Mouse (Mus musculus): Measurements from ENCODE around the gene Tlx2. TPM values are rescaled to one million over a fixed set of nuclear protein-coding genes. Genes with fewer than 3 reads are reported as not detected.

Tlx2 gene
- polyA plus RNA-seq, 1 experiment = not detected

DNA sequence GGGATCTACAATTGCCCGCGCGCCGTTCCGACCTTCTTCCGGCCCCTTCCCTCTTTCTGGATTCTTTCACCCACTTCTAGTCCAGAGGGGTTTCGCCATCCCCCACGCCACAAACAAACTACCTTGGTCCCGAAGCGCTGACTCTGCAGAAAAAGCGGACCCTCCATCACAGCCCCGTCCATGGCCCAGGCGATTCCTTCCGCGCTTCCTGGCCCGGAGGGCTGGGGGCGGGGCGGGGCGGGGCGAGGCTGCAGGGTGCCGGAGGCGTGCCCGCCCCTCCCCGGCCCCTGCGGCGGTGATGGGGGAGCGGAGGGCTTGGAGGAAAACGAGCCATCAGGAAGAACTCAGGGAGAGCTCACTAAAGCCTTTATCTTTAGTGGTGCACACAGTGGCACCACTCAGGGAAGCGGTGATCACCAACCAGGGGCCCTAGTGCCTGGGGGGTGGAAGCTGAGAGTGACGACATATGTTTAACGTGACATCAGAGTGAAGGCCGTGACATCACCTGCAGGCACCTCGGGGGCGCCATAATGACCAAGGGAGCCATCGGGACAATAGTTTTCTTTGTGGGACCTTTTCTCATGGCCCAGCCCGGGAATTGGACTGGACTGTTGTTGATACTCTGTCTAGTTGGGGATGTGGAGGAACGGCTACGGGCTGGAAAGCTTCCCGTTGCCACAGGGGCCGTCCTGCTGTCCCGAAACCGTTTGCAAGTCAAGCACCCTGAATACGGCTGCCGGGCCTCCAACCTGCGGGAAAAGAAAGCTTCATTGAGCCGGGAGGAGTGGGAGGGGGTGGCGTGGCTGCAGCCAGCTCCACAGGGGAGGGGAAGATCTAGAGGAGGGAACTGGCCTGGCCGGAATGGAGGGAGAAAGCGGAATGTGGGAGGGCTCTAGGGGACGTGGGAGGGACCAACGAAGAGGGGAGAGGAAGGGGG lies 36.6 kb downstream of the Tlx2 start, which contains the start of the genes Dok1 and Loxl3:
Dok1 (minus strand) TSS at position 223 of the 937 bp plus-strand sequence.
Loxl3 (plus strand) TSS at position 925 of the 937 bp plus-strand sequence.
- no peak for DNase-seq
- no peak for TF ChIP-seq POLR2A (IDR thresholded peaks at IDR 0.05; ENCODE audit: borderline replicate concordance, insufficient read depth, low read length)
- no peak for TF ChIP-seq CTCF (IDR thresholded peaks at IDR 0.05; ENCODE audit: borderline replicate concordance, insufficient read depth, low read depth, low read length)
- 0 out of 2 replicates have a peak, but pooled peaks cover 2% of the 10 kb centered on the region for H3K4me1 ChIP-seq (ENCODE audit: control insufficient read depth, insufficient read depth, low read length)
- WGBS = under 1% methylated on average over 51 of the region's 51 CpGs
- no peak within 1 kb of the TSS for H3K27ac ChIP-seq (ENCODE audit: insufficient read depth, low read length)
- H3K27me3 ChIP-seq (ENCODE audit: control insufficient read depth, insufficient read depth, low read length) = peaks cover 6% of the 10 kb centered on the region; the same call in 1 of the 2 replicates
- peak within 1 kb of the TSS; percentile 42 for H3K4me3 ChIP-seq (replicated peaks; ENCODE audit: insufficient read depth, low read depth, low read length)

DNA sequence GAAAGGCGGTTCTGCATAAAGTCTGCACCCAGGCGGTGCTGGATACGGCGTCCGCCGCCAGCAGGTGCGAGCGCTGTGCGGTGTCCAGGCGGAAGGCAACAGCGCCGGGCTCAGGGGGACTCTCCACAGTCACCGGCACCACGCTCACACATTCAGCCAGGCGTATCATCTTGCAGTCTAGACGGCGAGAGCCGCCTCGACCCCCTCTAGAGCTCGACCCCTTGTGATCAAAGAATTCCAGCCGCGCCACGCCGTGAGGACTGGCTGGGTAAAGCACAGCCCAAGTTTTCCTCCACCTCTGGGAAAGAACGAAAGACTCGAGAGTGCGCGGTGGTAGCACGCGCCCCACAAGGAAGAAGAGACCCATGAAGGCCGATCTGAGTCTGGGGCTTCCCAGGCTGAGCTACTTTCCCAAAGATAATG lies 37.3 kb downstream of the Tlx2 start:
- WGBS = under 1% methylated on average over 31 of the region's 31 CpGs
- Histone ChIP-seq H3K4me3 (replicated peaks; ENCODE audit: insufficient read depth, low read depth, low read length) (peak overlapping the region; percentile 42), H3K27me3 (ENCODE audit: control insufficient read depth, insufficient read depth, low read length) (peaks cover 6% of the 10 kb centered on the region; the same call in 1 of the 2 replicates), H3K27ac (ENCODE audit: insufficient read depth, low read length) (no peak overlapping the region), H3K4me1 (ENCODE audit: control insufficient read depth, insufficient read depth, low read length) (0 out of 2 replicates have a peak, but pooled peaks cover 2% of the 10 kb centered on the region)
- DNase-seq = no peak
- no peak for TF ChIP-seq CTCF (IDR thresholded peaks at IDR 0.05; ENCODE audit: borderline replicate concordance, insufficient read depth, low read depth, low read length)
- TF ChIP-seq POLR2A (IDR thresholded peaks at IDR 0.05; ENCODE audit: borderline replicate concordance, insufficient read depth, low read length) = no peak

DNA sequence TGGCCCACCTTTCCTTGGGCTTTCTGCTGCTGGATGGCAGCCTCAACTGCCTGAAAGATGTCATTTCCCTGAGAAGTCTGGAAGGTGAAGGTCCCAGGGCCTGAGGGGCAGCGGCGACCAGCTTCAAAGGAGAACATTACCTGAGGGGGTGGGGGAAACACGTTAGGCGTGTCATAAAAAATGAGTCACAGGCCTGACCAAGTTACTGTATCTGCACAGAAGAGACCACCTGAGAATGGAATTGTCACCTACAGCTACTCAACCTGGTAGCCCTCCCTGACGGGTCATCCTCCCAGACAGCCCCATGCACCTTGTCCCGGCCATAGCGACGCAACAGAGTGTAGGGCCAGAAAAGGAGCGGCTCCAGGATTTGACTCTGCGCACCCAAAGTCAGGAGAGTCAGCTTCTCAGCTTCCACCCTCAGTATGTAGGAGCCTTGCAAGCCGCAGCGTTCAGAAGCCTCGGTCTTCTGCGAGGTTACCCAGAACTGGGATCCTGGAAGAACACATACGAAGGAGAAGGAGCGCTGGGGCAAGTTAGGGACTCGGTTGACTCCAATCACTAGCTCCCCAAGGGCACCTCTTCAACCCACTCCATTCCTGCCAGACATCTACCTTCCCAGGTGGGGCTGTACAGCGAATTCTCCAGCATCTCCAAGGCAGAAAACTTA lies 38.0 kb downstream of the Tlx2 start:
- WGBS = 38% methylated on average over 18 of the region's 18 CpGs
- Histone ChIP-seq H3K4me1 (ENCODE audit: control insufficient read depth, insufficient read depth, low read length) (0 out of 2 replicates have a peak, but pooled peaks cover 2% of the 10 kb centered on the region), H3K4me3 (replicated peaks; ENCODE audit: insufficient read depth, low read depth, low read length) (no peak overlapping the region), H3K27ac (ENCODE audit: insufficient read depth, low read length) (no peak overlapping the region), H3K27me3 (ENCODE audit: control insufficient read depth, insufficient read depth, low read length) (peaks cover 6% of the 10 kb centered on the region; the same call in 1 of the 2 replicates)
- TF ChIP-seq CTCF (IDR thresholded peaks at IDR 0.05; ENCODE audit: borderline replicate concordance, insufficient read depth, low read depth, low read length) = no peak
- TF ChIP-seq POLR2A (IDR thresholded peaks at IDR 0.05; ENCODE audit: borderline replicate concordance, insufficient read depth, low read length) = no peak
- DNase-seq = no peak

DNA sequence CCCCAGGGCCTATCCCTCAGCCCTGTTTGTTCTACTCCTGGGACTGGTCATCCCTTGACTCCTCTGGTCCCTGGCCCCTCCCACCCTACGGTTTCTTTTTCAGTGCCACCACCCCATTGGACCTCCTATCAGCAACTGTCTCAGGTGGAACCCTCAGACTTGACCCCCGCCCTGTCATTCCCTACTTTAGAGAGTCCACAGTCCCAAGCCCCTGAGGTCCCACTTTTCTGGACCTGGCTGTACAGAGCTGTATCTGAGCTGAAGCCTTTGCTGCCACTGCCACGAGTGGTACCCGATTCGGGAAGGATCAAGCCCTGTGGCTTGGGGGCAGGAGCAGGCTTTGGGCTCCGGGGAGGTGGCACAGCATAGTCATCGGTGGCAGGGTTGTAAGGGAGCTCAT lies 39.0 kb downstream of the Tlx2 start:
- TF ChIP-seq CTCF (IDR thresholded peaks at IDR 0.05; ENCODE audit: borderline replicate concordance, insufficient read depth, low read depth, low read length) (no peak), POLR2A (IDR thresholded peaks at IDR 0.05; ENCODE audit: borderline replicate concordance, insufficient read depth, low read length) (no peak)
- WGBS = 70% methylated on average over 7 of the region's 7 CpGs
- Histone ChIP-seq H3K27ac (ENCODE audit: insufficient read depth, low read length) (no peak overlapping the region), H3K4me3 (replicated peaks; ENCODE audit: insufficient read depth, low read depth, low read length) (no peak overlapping the region), H3K4me1 (ENCODE audit: control insufficient read depth, insufficient read depth, low read length) (0 out of 2 replicates have a peak, but pooled peaks cover 2% of the 10 kb centered on the region), H3K27me3 (ENCODE audit: control insufficient read depth, insufficient read depth, low read length) (peaks cover 6% of the 10 kb centered on the region; the same call in 1 of the 2 replicates)
- no peak for DNase-seq

DNA sequence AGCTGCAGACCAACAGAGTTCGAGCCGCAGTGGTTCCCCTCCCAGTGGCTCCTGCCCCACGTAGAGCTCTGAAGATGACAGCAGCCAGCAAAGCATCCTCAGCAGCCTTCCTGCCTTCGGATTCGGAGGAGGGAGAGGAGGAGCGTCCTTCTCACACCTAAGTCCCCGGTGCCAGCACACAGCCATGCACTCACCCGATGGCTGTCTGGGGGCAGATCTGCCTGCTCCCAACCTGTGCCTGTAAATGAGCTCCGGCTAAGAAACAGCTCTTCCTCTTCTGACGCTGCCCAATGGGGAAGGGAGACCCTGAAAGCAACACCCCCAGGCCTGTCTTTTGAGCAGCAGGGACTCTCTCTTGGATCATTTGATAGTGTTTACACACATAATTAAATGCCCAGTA lies 40.3 kb downstream of the Tlx2 start:
- DNase-seq = no peak
- no peak for TF ChIP-seq POLR2A (IDR thresholded peaks at IDR 0.05; ENCODE audit: borderline replicate concordance, insufficient read depth, low read length)
- TF ChIP-seq CTCF (IDR thresholded peaks at IDR 0.05; ENCODE audit: borderline replicate concordance, insufficient read depth, low read depth, low read length) = no peak
- Histone ChIP-seq H3K4me3 (replicated peaks; ENCODE audit: insufficient read depth, low read depth, low read length) (no peak overlapping the region), H3K4me1 (ENCODE audit: control insufficient read depth, insufficient read depth, low read length) (0 out of 2 replicates have a peak, but pooled peaks cover 2% of the 10 kb centered on the region), H3K27me3 (ENCODE audit: control insufficient read depth, insufficient read depth, low read length) (peaks cover 6% of the 10 kb centered on the region; the same call in 1 of the 2 replicates), H3K27ac (ENCODE audit: insufficient read depth, low read length) (no peak overlapping the region)
- WGBS = 33% methylated on average over 10 of the region's 10 CpGs

DNA sequence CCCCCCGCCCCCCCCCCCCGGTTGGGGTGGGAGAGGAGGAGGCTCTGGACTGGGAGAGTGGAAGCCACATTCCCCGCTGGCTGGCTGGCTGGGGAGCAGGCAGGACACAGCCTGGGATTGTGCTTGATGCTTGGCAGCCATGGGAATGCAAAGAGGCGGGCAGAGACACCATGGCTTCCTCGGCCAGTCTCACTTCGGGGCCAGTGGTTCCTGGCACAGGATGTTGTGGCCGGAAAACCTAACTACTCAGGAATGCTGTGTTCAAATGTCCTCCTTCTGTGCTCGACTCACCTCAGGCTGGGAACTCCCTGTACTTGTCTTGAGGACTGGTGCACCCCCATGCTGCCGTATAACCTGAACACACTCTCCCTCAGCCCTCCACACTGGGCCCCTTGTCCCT lies 42.4 kb downstream of the Tlx2 start:
- WGBS = 45% methylated on average over 7 of the region's 9 CpGs

DNA sequence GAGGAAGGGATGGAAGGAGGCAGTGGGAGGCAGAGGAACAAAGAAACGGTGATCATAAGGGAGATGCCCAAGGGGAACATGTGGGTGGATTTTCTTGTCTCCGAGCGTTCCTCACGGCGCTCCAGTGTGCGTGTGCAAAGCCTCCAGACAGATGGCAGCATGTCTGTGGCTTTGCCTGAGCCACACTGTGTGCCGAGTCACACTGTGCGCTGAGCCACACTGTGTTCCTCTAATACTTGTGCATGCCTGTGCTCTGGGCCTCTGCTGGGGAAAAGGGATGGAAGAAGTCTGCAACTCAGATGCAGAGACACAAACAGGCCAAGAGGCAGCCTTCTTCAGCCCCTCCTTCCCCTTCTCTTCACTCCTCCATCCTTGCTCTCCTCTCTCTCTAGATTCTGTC lies 42.8 kb downstream of the Tlx2 start:
- no peak for DNase-seq
- no peak overlapping the region for H3K27ac ChIP-seq (ENCODE audit: insufficient read depth, low read length)
- WGBS = 69% methylated on average over 8 of the region's 8 CpGs
- no peaks in the 10 kb centered on the region for H3K4me1 ChIP-seq (ENCODE audit: control insufficient read depth, insufficient read depth, low read length)
- H3K4me3 ChIP-seq (replicated peaks; ENCODE audit: insufficient read depth, low read depth, low read length) = no peak overlapping the region
- H3K27me3 ChIP-seq (ENCODE audit: control insufficient read depth, insufficient read depth, low read length) = peaks cover 3% of the 10 kb centered on the region; the same call in 1 of the 2 replicates
- TF ChIP-seq CTCF (IDR thresholded peaks at IDR 0.05; ENCODE audit: borderline replicate concordance, insufficient read depth, low read depth, low read length) (no peak), POLR2A (IDR thresholded peaks at IDR 0.05; ENCODE audit: borderline replicate concordance, insufficient read depth, low read length) (no peak)

More for the DNA sequence above, 42.4 kb downstream of the Tlx2 start:
- H3K27ac ChIP-seq (ENCODE audit: insufficient read depth, low read length) = no peak overlapping the region
- peaks cover 3% of the 10 kb centered on the region; the same call in 1 of the 2 replicates for H3K27me3 ChIP-seq (ENCODE audit: control insufficient read depth, insufficient read depth, low read length)
- TF ChIP-seq CTCF (IDR thresholded peaks at IDR 0.05; ENCODE audit: borderline replicate concordance, insufficient read depth, low read depth, low read length) (no peak), POLR2A (IDR thresholded peaks at IDR 0.05; ENCODE audit: borderline replicate concordance, insufficient read depth, low read length) (no peak)
- H3K4me3 ChIP-seq (replicated peaks; ENCODE audit: insufficient read depth, low read depth, low read length) = no peak overlapping the region
- H3K4me1 ChIP-seq (ENCODE audit: control insufficient read depth, insufficient read depth, low read length) = no peaks in the 10 kb centered on the region
- no peak for DNase-seq
